Mouse (Mus musculus) layer of hippocampus, adult 6 months (tissue): ENCODE results near the gene Fam214b. TPM values are rescaled to one million over a fixed set of nuclear protein-coding genes. Genes with fewer than 3 reads are reported as not detected.

Source experiments
- long read RNA-seq, 2 experiments: library from polyadenylated mRNA; unstranded; transcript quantifications; one replicate each; pipeline ENCODE4 v2.0.0; 2019 to 2020
- polyA plus RNA-seq: library from polyadenylated mRNA; unstranded; fragments of <200 nt; fragmentation: Nextera tagmentation; gene quantifications from 2 replicates; pipeline ENCODE4 v1.2.3, GENCODE M21; 2021

Fam214b gene
- 7.3 and 9.2 TPM in 2 replicates for polyA plus RNA-seq
- long read RNA-seq, experiment 1, partial matches to known transcripts = 8 of 24 reads
- long read RNA-seq, experiment 1, other reads (novel, unspliced or antisense) = 9 of 24 reads
- long read RNA-seq, experiment 2, transcript Fam214b-202 (9 exons, 3,107 nt) = major isoform, 19 of 66 reads
- long read RNA-seq, experiment 2, transcript Fam214b-204 (9 exons, 3,280 nt) = minor isoform, 8 of 66 reads
- long read RNA-seq, experiment 2, transcript Fam214b-201 (9 exons, 3,074 nt) = minor isoform, 5 of 66 reads
- long read RNA-seq, experiment 2, partial matches to known transcripts = 11 of 66 reads
- long read RNA-seq, experiment 2, other reads (novel, unspliced or antisense) = 23 of 66 reads

GRCm38 (mm10) chr4:43045659-43046302, at the start of gene Fam214b:
Gene Fam214b (minus strand): TSS chr4:43046220.

GRCm38 (mm10) chr4:43058753-43059654, 13.0 kb upstream of the Fam214b start, which contains the start of gene Unc13b:
Gene Unc13b (plus strand): TSS chr4:43058953.

GRCm38 (mm10) chr4:43031237-43031995, 14.6 kb downstream of the Fam214b start, which contains the start of gene Stoml2:
Gene Stoml2 (minus strand): TSS chr4:43031710.

GRCm38 (mm10) chr4:43025084-43025960, 20.7 kb downstream of the Fam214b start, which contains the start of gene Pigo:
Gene Pigo (minus strand): TSS chr4:43025819.

GRCm38 (mm10) chr4:43010161-43011038, 35.6 kb downstream of the Fam214b start, which contains the start of gene Fancg:
Gene Fancg (minus strand): TSS chr4:43010506.

GRCm38 (mm10) chr4:43000141-43000986, 45.7 kb downstream of the Fam214b start, which contains the start of gene Vcp:
Gene Vcp (minus strand): TSS chr4:43000507.

Other genes starting within 250 kb of the Fam214b start
- 0.04 TPM in 1 of 2 replicates, not detected in the other for gene Fam205a1, start 192.3 kb downstream of the Fam214b start, polyA plus RNA-seq
- gene Gm12394, start 189.4 kb downstream of the Fam214b start, polyA plus RNA-seq = 0.64 TPM in 2 replicates
- gene Fam205c, start 172.0 kb downstream of the Fam214b start, polyA plus RNA-seq = 1.2 and 1.3 TPM in 2 replicates
- 32.3 and 41.2 TPM in 2 replicates for gene Phf24, start 129.6 kb downstream of the Fam214b start, polyA plus RNA-seq
- gene Dnajb5, start 96.4 kb downstream of the Fam214b start, polyA plus RNA-seq = 27.5 and 37.2 TPM in 2 replicates
- 0.15 and 0.26 TPM in 2 replicates for gene 1700022I11Rik, start 76.6 kb downstream of the Fam214b start, polyA plus RNA-seq
- 183 and 188 TPM in 2 replicates for gene Vcp, start 45.7 kb downstream of the Fam214b start, polyA plus RNA-seq
- 4.7 TPM in 2 replicates for gene Fancg, start 35.7 kb downstream of the Fam214b start, polyA plus RNA-seq
- 9.8 and 10.1 TPM in 2 replicates for gene Pigo, start 20.4 kb downstream of the Fam214b start, polyA plus RNA-seq
- 199 and 209 TPM in 2 replicates for gene Stoml2, start 14.5 kb downstream of the Fam214b start, polyA plus RNA-seq
- 3.1 and 4.2 TPM in 2 replicates for gene Unc13b, start 12.7 kb upstream of the Fam214b start, polyA plus RNA-seq
- gene Atp8b5, start 220.9 kb upstream of the Fam214b start, polyA plus RNA-seq = 0.09 and 0.15 TPM in 2 replicates